Mouse (Mus musculus) limb, embryonic 14.5 days (tissue): Measurements from ENCODE around the gene P4hb. TPM values are rescaled to one million over a fixed set of nuclear protein-coding genes. Genes with fewer than 3 reads are reported as not detected.
A peak's percentile ranks its signal among the peaks of the same experiment; 100 is the strongest.

Experiments used
- ATAC-seq: fragments of 200-750 bp; cut with Nextera tagmentation; 2 replicates; pipeline ENCODE4 v1.8.0; 2017; ENCODE audit warnings: low read depth, moderate number of reproducible peaks, moderate TSS enrichment; ENCODE audit not compliant: low FRiP score
- DNase-seq: peaks from one replicate; pipeline ENCODE4 v3.0.0-alpha.2; 2015; ENCODE audit warnings: low spot score
- H3K27ac ChIP-seq: fragments of 300-500 bp; sonication (generic); replicated peaks from 2 replicates; pipeline ENCODE4 v1.5.1; 2014; ENCODE audit warnings: low read depth, mild to moderate bottlenecking, low read length, moderate library complexity, mixed read lengths
- H3K27me3 ChIP-seq: fragments of 300-500 bp; sonication (generic); 2 replicates; pipeline ENCODE4 v1.6.1; 2014; ENCODE audit warnings: low read length, mixed read lengths; ENCODE audit not compliant: control insufficient read depth, insufficient read depth
- H3K36me3 ChIP-seq: fragments of 300-500 bp; sonication (generic); 2 replicates; pipeline ENCODE4 v1.6.1; 2014; ENCODE audit warnings: mild to moderate bottlenecking, low read length, moderate library complexity, mixed read lengths; ENCODE audit not compliant: control insufficient read depth, insufficient read depth
- H3K4me1 ChIP-seq: fragments of 300-500 bp; sonication (generic); 2 replicates; pipeline ENCODE4 v1.6.1; 2014; ENCODE audit warnings: antibody characterized with exemption, low read length, mixed read lengths; ENCODE audit not compliant: control insufficient read depth, insufficient read depth
- H3K4me2 ChIP-seq: fragments of 300-500 bp; sonication (generic); replicated peaks from 2 replicates; pipeline ENCODE4 v1.6.1; 2014; ENCODE audit warnings: low read depth, mild to moderate bottlenecking, low read length, moderate library complexity; ENCODE audit not compliant: severe bottlenecking
- H3K4me3 ChIP-seq: fragments of 300-500 bp; sonication (generic); replicated peaks from 2 replicates; pipeline ENCODE4 v1.5.1; 2014; ENCODE audit warnings: low read length
- H3K9ac ChIP-seq: fragments of 300-500 bp; sonication (generic); 2 replicates; pipeline ENCODE4 v1.6.1; 2014; ENCODE audit warnings: mild to moderate bottlenecking, low read depth, low read length, moderate library complexity; ENCODE audit not compliant: severe bottlenecking
- H3K9me3 ChIP-seq: fragments of 300-500 bp; sonication (generic); 2 replicates; pipeline ENCODE4 v1.6.1; 2016; ENCODE audit warnings: low read length; ENCODE audit not compliant: control insufficient read depth
- POLR2A ChIP-seq: fragments of 200-500 bp; IDR thresholded peaks from 2 replicates; pipeline ENCODE4 v1.8.0; 2012; ENCODE audit warnings: inconsistent platforms, mild to moderate bottlenecking, moderate library complexity, borderline replicate concordance; ENCODE audit not compliant: insufficient read depth, insufficient read length; ENCODE audit errors: extremely low read depth
- WGBS: fragments of 180-500 bp; shearing (Covaris S2); extraction: QIAGEN DNeasy Blood & Tissue Kit; methylation state at CpG from one replicate; pipeline ENCODE4 v1.1.7; 2014; 5-methylcytosine and 5-hydroxymethylcytosine counted together
- polyA plus RNA-seq, 2 experiments: library from polyadenylated mRNA; depleted of rRNA in 1 of 2; stranded (reverse) in 1 of 2; unstranded in 1 of 2; fragments of >200 nt; fragmentation: Nextera tagmentation in 1 of 2; extraction: Ambion mirVana in 1 of 2; gene quantifications; 2 replicates each; pipeline versions ENCODE4 v1.2.1 to v1.2.3; 2012 to 2014

P4hb gene
- polyA plus RNA-seq, 2 experiments = 645 to 988 TPM

DNA sequence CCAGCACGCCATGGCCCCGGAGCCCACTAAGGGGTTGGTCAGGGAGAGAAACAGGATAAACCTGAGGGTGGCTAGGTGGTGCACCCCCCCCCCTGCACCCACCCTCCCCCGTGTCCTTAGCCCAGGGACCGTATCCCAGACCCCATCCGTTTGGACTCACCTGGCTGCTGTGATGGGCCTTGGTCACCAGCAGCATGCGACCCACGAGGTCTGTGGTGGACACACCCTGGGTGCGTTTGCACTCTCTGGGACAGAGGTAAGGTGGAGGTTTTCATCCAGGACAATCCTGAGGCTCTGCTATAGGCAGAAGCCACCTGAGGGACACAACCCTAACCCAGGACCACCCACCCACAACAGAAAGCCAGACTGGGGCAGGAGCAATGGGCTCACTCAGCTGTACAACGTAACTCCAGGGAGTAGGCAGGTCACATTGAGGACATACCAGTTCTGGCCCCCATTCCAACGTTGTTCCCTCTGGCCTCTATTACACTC is 40.5 kb upstream of the P4hb start:
- Histone ChIP-seq H3K9me3 (no peaks in the 10 kb centered on the region), H3K27ac (no peak overlapping the region), H3K4me1 (peaks cover 12% of the 10 kb centered on the region), H3K36me3 (peaks cover 59% of the 10 kb centered on the region), H3K27me3 (peaks cover 6% of the 10 kb centered on the region), H3K9ac (no peak overlapping the region), H3K4me3 (no peak overlapping the region), H3K4me2 (no peak overlapping the region)
- no peak for TF ChIP-seq POLR2A
- no peak for DNase-seq
- no peak for ATAC-seq
- 90% methylated on average over 10 of the region's 10 CpGs for WGBS

DNA sequence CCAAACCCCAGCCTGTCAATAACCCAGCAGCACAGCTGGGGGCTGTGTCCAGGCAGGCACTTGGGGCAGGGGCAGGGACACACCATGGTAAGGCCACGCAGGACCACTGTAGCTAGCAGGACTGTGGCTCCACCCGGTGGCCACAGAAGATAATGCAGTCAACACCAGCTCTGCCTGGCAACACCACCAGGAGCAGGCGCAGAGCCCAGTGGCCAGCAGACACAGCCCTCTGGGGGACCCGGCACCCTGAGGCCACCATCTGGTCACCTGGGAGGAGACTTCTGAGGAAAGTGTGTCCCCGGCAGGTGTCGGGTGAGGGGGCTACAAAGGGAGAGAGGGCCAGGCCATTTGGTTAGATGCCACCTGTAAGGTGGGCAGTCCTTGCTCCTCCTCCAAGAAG is 39.7 kb upstream of the P4hb start:
- Histone ChIP-seq H3K27me3 (peaks cover 6% of the 10 kb centered on the region), H3K36me3 (peaks cover 56% of the 10 kb centered on the region), H3K9ac (no peak overlapping the region), H3K27ac (no peak overlapping the region), H3K4me2 (no peak overlapping the region), H3K9me3 (no peaks in the 10 kb centered on the region), H3K4me1 (peaks cover 20% of the 10 kb centered on the region), H3K4me3 (no peak overlapping the region)
- ATAC-seq (no peak), DNase-seq (peak; percentile 46)
- 28% methylated on average over 6 of the region's 6 CpGs for WGBS
- TF ChIP-seq POLR2A = no peak

DNA sequence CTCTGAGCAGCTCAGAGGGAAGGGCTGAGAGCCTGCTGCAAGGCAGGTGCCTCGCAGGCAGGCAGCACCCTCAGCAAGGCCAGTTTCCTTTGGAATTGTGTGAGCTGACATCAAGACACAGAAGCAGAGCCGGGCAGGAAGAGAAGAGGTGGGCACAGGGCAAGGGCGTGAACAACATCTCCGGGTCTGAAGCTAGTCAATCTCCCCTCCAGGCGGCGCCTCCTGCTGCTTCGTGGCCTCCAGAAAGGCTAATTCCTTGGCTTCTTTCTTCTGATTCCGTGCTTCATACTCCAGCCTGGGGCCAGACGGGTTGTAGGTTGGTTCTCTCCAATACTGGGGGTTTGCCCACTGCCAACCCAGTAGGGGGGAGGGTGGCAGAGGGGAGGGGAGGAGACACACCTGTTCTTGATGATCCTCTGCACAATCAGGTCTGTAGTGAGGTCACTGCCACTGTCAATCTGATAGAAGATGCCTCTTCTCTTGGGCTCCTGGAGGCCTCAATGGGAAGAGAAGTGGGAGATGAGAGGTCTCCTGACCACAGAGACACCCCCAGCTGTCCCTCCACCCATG is 37.5 kb upstream of the P4hb start:
- no peak for TF ChIP-seq POLR2A
- Histone ChIP-seq H3K36me3 (peaks cover 67% of the 10 kb centered on the region), H3K4me3 (no peak overlapping the region), H3K27ac (no peak overlapping the region), H3K9ac (no peak overlapping the region), H3K9me3 (no peaks in the 10 kb centered on the region), H3K4me2 (no peak overlapping the region), H3K4me1 (peaks cover 9% of the 10 kb centered on the region; the same call in 1 of the 2 replicates), H3K27me3 (peaks cover 6% of the 10 kb centered on the region)
- no peak for ATAC-seq
- DNase-seq = no peak
- 73% methylated on average over 9 of the region's 9 CpGs for WGBS

DNA sequence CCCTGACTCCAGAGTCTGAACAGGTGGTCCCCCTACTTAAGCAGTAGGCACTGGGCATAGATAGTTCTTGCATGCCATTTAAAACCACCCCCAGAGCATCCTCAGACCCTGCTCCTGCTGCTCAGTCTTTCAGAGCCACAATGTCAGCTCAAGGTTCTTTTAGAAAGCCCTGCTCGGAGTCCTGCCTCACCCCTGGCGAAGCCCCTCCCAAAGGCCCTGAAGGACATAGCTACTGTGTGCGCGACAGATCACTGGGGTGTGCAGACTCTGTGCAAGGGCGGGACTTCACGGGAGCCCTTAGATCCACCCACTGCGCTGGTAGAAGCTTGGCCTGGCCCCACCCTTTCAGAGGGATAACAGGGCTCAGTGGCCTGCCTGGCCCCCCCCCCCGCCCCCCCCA is 36.2 kb upstream of the P4hb start:
- Histone ChIP-seq H3K4me1 (peaks cover 9% of the 10 kb centered on the region; the same call in 1 of the 2 replicates), H3K9ac (no peak overlapping the region), H3K36me3 (peaks cover 69% of the 10 kb centered on the region), H3K4me3 (no peak overlapping the region), H3K27ac (no peak overlapping the region), H3K4me2 (no peak overlapping the region), H3K9me3 (no peaks in the 10 kb centered on the region), H3K27me3 (peaks cover 6% of the 10 kb centered on the region)
- no peak for DNase-seq
- 48% methylated on average over 7 of the region's 8 CpGs for WGBS
- ATAC-seq = no peak
- TF ChIP-seq POLR2A = no peak

DNA sequence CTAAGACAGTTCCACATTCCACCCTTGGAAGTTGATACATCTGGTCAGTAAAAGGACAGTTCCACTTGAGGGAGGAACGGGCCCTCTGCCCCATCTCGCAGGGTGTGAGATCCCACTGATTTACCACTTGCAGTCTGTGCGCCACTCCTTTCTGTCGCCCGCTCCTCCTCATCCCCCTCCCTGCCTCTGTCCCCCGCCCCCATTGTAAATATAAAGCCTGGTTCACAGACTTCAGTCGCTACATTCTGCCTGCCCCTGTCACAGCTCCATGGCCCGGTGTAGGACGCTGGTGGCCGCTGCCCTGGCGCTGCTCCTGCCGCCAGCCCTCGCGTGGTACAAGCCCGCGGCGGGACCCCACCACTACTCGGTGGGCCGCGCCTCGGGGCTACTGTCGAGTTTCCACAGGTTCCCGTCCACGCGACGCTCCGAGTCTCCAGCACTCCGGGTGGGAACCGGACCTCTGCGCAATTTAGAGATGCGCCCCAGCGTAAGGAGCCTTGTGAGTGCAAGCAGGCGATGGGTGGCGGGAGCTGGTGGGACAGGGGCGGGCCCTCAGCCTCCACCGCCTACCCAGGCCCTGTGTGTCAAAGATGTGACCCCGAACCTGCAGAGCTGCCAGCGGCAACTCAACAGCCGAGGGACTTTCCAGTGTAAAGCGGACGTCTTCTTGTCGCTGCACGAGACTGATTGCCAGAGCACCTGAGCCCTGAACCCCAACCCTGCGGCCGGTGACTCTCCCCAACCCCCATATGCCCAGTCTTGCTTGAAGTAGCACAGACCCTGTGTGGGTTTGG is 35.4 kb upstream of the P4hb start, which contains the start of gene Npb:
TSS of gene Npb (plus strand) at position 237 of the 794 bp plus-strand sequence.
- Histone ChIP-seq H3K9me3 (no peaks in the 10 kb centered on the region), H3K27me3 (peaks cover 6% of the 10 kb centered on the region), H3K4me1 (peaks cover 9% of the 10 kb centered on the region; the same call in 1 of the 2 replicates), H3K9ac (peak within 1 kb of the TSS; percentile 51), H3K27ac (no peak within 1 kb of the TSS), H3K4me2 (peak within 1 kb of the TSS; percentile 54), H3K4me3 (peak within 1 kb of the TSS; percentile 28), H3K36me3 (peaks cover 69% of the 10 kb centered on the region)
- 0 out of 2 replicates have a peak, but pooled peaks have one; percentile 11 for ATAC-seq
- no peak for TF ChIP-seq POLR2A
- 5% methylated on average over 45 of the region's 45 CpGs for whole genome bisulfite sequencing
- no peak for DNase-seq
